Comparison of ENCODE assay signal across 8 mouse cellular contexts in genomic region chr5:118709847-118710251, GRCm38 (mm10).
DNase-seq lines count a peak whose midpoint lies in the region; ATAC-seq lines count a peak whose summit lies in the region.
"Had no signal": no experiment of that assay in that cellular context is flagged by ENCODE, and none has a peak within 500 bp of the region (broad histone marks: within the 10 kb centered on the region; RNA-seq: fewer than 3 reads in every experiment).

No protein-coding gene starts in this region.

- 61% methylated on average over 7 of the region's 7 CpGs for WGBS in forebrain, embryonic 15.5 days

- H3K27me3 ChIP-seq in forebrain, embryonic 15.5 days, result no peaks in the 10 kb centered on the region
- H3K27me3 ChIP-seq: stomach, embryonic 15.5 days had no signal

- H3K9ac ChIP-seq in forebrain, embryonic 15.5 days (replicated peaks), result no peak overlapping the region
- H3K9ac ChIP-seq: stomach, embryonic 15.5 days had no signal

- DNase-seq in kidney, postnatal 25 days, result peak; percentile 33 to 49
- no peak for DNase-seq in kidney, adult 18-20 months
- DNase-seq in thymus, postnatal 0 days (ENCODE audit: low spot score), result peak; percentile 84
- DNase-seq in c-Kit-positive CD71-positive TER-119-positive erythroid progenitor cells, embryonic 14.5 days (ENCODE audit: low spot score), result no peak
- no peak for DNase-seq in right cerebral cortex, postnatal 10 days (ENCODE audit: low spot score in 2 of 2)

- ATAC-seq in cerebellum, adult (ENCODE audit: insufficient number of reproducible peaks, low FRiP score, low TSS enrichment), result peak; percentile 60; the same call in 1 of the 2 replicates
- ATAC-seq in forebrain, embryonic 15.5 days (replicated peaks), result no peak

- H3K9me3 ChIP-seq in forebrain, embryonic 15.5 days, result no peaks in the 10 kb centered on the region
- H3K9me3 ChIP-seq: stomach, embryonic 15.5 days had no signal

- no peaks in the 10 kb centered on the region for H3K36me3 ChIP-seq in forebrain, embryonic 15.5 days
- H3K36me3 ChIP-seq: stomach, embryonic 15.5 days had no signal

- H3K4me2 ChIP-seq in forebrain, embryonic 15.5 days (replicated peaks), result no peak overlapping the region
- H3K4me2 ChIP-seq: stomach, embryonic 15.5 days had no signal

- H3K4me1 ChIP-seq in forebrain, embryonic 15.5 days, result peaks cover 82% of the 10 kb centered on the region

- peak overlapping the region; percentile 44; the same call in 1 of the 2 replicates for H3K27ac ChIP-seq in forebrain, embryonic 15.5 days (replicated peaks)
- H3K27ac ChIP-seq: stomach, embryonic 15.5 days had no signal

- H3K4me3 ChIP-seq in forebrain, embryonic 15.5 days, result no peak overlapping the region
- H3K4me3 ChIP-seq: stomach, embryonic 15.5 days had no signal

Comparison
In these comparisons a context has a peak if more than half of its experiments do, and no peak if none do; other contexts are left out.
1. DNase-seq: peak in kidney, postnatal 25 days (2 of 2) and thymus, postnatal 0 days (single experiment); none in kidney, adult 18-20 months (single experiment), c-Kit-positive CD71-positive TER-119-positive erythroid progenitor cells, embryonic 14.5 days (single experiment) and right cerebral cortex, postnatal 10 days (0 of 2).